Mouse (Mus musculus): ENCODE data around the gene Gria3. TPM values are rescaled to one million over a fixed set of nuclear protein-coding genes. Genes with fewer than 3 reads are reported as not detected.

The Gria3 gene
- polyA plus RNA-seq, 1 experiment from 2014 or later = 19.1 TPM

Small RNA genes within 50 kb of the gene (microRNA-seq; reads per million reads assigned to microRNA genes)
- gene Gm22413 = not detected

Measured in neural tube, embryonic 15.5 days (tissue).